Mouse (Mus musculus) small intestine, adult 2 months (tissue): ENCODE measurements around the gene Yipf3.

Source experiments
- CTCF ChIP-seq: fragments of 200-500 bp; IDR thresholded peaks from 2 replicates; pipeline ENCODE4 v1.5.1; 2012; ENCODE audit warnings: low read depth, mild to moderate bottlenecking, control low read depth, inconsistent platforms, low read length, moderate library complexity, mixed read lengths; ENCODE audit not compliant: insufficient replicate concordance, insufficient read length; ENCODE audit errors: extremely low read depth
- POLR2A ChIP-seq: fragments of 200-500 bp; IDR thresholded peaks from 2 replicates; pipeline ENCODE4 v1.6.1; 2012; ENCODE audit warnings: low read depth, mild to moderate bottlenecking, control low read depth, inconsistent platforms, low read length, moderate library complexity

GRCm38 (mm10) chr17:46237480-46237879, 10.4 kb upstream of the Yipf3 start:
- TF ChIP-seq CTCF (no peak), POLR2A (no peak)
